Mouse (Mus musculus) gonadal fat pad, adult 2 months (tissue): Measurements from ENCODE around the gene Fbxo5. TPM values are rescaled to one million over a fixed set of nuclear protein-coding genes. Genes with fewer than 3 reads are reported as not detected.

Source experiments
- polyA plus RNA-seq: library from polyadenylated mRNA; depleted of rRNA; stranded (reverse); fragments of >200 nt; gene quantifications from 2 replicates; pipeline ENCODE4 v1.2.3, GENCODE M21; 2012; rRNA removed

The Fbxo5 gene
- polyA plus RNA-seq, 1 experiment, result 1.00 TPM

Other genes with a start within 250 kb of the Fbxo5 start
- 2.7 and 4.6 TPM in 2 replicates for gene Myct1, start 211.8 kb downstream of the Fbxo5 start, polyA plus RNA-seq
- 0.99 and 2.1 TPM in 2 replicates for gene Vip, start 166.4 kb downstream of the Fbxo5 start, polyA plus RNA-seq
- 2.2 TPM in 2 replicates for gene Mtrf1l, start 18.3 kb upstream of the Fbxo5 start, polyA plus RNA-seq
- 0.06 and 0.09 TPM in 2 replicates for gene Rgs17, start 116.8 kb upstream of the Fbxo5 start, polyA plus RNA-seq